Mouse (Mus musculus): ENCODE data around the gene Mrps12.

Mrps12 gene

DNA sequence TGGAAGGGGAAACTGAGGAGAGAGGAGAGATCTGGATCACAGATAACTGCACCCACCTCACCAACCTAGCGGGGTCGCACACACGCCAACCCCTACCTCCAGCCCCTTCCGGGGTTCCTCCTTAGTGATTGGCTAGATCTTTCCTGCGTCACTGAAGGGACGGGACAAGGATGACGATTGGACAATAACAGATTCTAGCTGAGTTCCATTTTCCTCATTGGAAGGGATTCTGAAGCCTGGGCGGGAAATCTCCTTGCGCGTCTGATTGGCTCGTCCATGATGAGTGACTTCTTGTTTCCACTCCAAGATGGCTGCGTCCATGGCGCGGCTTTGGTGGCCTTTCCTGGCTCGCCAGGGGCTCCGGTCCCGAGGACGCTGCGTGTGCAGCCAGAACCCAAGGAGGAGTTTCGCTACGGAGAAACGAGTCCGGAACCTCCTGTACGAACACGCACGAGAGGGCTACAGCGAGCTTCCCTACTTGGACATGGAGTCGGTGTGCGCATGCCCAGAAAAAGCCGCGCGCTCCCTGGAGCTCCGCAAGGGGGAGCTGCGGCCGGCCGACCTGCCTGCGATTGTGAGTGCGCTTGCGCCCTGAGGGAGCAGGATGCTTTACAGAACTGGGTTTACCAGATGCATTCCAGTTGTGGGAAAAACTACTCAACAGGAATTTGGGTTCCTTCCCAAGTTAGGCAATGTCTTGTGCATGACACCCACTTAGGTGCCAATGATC lies at the start of gene Mrps12, which contains the start of gene Sars2:
Mrps12 (minus strand) TSS at position 112 of the 730 bp plus-strand sequence.
Sars2 (plus strand) TSS at position 284 of the 730 bp plus-strand sequence.
- peak; percentile 97 for DNase-seq

DNA sequence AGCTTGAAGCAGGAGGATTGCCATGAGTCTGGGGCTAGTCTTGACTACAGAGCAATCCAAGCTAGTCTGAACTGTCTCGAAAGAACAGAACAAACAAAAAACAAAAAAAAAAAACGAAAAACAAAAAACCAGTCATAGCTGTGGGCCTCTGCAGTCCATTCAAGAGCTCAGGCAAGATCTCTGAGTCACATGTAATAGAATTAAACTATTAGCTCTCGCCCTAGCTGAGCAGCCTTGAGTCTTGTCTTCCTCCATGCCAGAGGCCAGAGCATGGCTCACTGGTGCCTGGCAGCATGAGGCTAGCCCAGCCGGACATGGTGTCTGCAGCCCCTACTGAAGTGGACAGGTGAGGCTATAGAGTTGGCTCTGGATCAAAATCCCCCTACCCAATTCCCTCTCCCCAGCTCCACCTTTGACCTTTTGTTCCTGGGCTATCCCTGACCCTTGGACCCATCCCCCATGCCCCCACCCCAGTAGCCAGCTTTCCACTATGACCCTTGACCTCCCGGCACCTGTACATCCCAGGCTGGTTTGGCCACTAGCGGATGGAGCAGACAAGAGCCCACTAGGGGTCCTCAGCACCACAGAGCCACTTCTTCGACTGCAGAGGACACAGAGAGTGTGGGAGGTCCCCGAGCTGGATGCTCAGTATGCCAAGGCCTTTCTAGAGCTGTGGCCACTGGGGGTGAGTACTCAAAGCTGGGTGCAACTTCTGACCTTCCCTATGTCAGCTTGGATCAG lies 48.6 kb upstream of the Mrps12 start:
- DNase-seq = peak; percentile 50

DNA sequence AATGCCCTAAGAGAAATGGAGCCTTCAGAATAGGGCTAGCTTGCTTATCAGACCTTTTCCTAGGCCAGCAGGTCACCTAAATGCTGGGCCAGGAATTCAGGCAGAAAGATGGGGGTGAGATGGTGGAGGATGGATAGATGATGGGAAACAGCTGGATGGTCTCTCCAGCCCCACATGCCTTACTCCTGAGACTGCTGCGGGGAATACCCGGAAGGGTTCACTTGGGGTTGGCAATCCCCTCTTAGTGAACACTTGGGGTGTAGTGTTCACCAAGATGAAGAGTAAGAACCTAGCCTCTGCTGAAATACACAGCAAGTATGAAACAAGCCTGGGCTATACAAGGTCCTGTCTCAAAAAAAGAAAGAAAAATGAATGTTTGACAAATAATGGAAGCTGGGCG lies 47.6 kb upstream of the Mrps12 start:
- no peak for DNase-seq

DNA sequence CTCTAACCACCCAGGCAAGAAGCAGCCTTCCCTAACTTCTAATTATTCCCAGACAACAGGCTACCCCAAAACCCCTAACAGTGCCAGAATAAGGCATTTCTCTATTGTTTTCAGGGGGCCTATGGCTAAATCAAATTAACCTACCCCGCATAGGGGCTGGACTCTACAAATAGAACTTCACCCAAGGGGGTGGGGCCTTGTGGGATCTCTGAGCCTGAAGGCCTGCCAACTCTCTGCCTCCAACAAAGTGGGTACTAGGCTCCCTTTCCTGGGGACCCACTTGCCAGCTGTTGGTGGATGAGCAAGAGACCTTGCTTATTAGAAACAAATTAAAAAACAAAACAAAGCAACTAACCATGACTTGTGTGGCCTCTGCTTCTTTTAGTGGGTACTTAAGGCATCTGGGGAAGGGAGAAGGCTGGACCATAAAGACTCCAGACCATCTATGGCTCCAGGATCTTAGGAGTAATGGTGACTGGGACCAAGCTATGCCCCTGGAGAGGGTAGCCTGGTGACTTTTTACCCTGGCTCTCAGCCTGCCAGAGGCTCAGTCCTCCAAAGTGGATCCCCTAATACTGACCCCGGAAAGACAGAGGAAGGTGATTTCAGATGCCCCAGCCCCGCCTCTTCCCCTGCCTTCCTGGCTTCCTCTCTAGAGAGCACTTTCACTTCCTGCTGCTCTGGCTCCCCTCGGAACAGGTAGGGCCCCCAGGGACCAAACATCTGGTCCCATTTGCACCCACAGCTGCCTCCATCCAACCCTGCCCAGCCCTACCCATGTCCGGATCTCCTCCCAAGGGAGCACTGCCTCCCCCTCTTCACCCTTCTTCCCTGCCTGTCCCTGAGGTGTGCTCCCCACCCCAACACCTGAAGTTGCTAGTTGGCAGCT lies 46.9 kb upstream of the Mrps12 start, which contains the start of gene Rinl:
Rinl (plus strand) TSS at position 663 of the 889 bp plus-strand sequence.
- DNase-seq = no peak

DNA sequence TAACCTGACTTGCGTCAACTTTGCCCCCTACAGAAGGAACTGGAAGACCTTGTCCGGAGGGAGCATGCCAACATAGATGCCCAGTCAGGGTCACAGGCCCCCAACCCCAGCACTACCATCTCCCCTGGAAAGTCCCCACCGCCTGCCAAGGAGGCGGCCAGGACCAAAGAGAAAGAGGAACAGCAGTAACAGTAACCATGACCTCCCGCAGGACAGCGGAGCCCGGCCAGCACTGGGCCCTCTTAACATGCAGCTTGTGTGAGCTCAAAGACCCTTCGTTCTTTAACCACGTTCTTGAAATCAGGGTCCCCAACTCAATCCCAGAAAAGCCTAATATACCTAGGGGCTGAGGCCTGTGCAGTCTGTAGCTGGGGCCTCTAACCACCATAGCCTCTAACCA lies 46.3 kb upstream of the Mrps12 start:
- no peak for DNase-seq

DNA sequence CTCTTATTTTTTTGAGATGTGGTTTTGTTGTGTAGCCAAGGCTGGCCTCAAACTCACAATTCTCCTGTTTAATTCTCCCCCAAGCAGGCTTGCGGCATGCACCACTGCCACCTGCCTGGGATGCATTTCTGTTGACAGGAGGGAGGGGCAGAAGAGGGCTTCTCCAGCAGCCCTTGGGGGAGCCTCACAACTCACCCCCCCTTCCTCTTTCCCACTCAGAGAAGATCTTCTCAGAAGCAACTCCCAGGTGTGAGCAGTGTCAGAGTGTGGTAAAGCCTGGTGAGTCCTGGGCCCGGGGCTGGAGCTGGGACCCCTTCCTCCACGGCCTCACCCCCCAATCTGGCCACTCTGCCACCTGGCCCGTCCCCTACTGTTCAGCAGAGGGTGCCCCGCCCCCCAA lies 43.5 kb upstream of the Mrps12 start:
- DNase-seq = no peak

DNA sequence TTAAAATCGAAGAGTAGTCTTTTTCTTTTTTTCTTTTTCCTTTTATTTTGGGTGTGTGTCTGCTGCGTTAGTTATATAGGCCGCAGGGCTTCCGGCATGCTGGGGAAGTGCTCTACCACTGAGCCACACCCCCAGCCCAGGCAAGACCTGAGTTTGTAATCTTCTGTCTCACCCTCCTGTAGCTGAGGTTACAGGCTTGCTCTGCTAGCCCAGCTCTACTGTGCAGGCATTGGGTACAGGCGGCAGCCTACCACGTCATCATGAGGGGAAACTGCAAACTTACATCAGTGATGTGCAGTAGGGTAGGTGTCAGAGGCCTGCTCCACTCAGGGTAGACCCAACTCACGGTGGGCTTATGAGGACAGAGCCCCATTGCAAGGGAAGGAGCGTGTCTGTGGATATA lies 39.6 kb upstream of the Mrps12 start:
- DNase-seq = no peak

DNA sequence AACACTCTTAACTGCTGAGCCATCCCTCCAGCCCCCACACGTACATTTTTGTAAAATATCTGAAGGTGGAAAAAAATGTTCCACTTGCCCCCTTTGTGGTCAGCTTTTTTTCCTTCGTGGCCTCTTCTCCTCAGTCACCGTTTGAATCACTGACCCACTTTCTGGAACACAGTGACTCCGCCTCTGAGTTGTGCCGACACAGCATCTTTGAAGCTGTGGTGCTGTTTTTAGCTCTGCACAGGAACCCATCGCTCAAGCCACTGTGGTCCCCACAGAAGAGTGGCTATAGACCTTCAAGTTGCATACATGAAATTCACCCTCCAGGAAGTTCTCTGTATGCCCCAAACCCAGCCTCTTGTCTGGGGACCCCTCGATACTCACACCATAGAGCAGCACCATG lies 39.2 kb upstream of the Mrps12 start:
- no peak for DNase-seq

DNA sequence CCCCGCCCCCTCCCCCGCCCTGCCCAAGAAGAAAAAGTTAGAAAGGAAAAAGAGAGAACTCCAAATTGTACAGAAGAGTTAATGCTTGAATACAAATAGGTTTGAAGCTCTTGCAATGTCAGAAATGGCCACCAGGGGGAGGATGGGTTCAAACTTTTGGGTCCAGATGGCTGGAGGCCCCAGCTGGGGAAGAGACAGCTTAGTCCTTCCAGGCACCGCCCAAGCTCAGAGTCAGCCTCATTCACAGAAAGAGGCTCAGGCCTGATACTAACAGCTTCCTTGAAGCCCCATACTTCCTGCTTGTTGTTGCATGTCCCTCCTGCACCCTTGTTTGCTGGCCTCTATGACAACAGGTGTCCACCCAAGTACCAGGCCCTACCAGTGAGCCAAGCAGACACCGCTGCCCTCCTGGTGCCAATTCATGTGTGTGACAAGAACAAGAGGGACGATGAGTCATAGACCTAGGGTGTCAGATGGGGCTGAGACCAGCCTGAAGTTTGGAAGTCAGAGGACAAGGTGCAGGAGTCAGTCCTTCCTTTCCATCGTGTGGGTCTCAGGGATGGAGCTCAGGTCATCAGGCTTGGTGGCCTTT lies 38.5 kb upstream of the Mrps12 start:
- DNase-seq = peak; percentile 88

DNA sequence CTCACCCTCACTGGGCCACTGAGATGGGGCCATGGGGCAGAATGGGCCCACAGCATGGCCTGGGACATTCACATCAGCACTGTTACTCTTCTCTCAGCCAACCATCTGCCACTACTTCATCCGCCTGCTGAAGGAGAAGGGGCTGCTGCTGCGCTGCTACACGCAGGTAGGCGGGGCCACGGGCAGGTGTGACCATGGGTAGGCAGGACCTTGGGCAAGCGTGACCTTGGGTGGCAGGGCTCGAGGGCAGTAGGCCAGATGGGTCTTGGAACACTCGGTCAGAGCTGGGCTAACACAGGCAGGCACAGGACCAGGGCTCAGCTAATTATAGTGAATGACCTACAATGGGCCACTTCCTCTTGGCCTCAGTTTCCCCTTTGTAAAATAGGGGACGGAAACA lies 37.2 kb upstream of the Mrps12 start:
- DNase-seq = no peak

DNA sequence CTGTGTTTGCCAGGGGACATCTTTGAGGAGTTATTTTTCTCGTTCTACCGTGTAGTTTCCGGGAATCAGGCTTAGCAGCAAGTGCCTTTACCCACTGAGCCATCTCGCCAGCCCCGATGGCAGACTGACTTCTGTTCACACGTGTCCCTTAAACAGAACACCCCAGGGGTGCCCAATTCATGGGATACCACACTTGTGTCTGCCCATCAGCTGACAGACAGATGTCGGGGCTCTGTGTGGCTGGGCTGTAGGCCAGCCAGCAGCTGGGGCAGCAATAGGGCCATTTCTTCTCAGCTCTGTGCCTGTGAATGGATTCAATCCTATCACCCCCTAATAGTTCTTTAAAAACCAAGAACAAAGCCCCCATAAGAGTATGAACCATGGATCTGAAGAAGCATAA lies 33.5 kb upstream of the Mrps12 start:
- DNase-seq = no peak

DNA sequence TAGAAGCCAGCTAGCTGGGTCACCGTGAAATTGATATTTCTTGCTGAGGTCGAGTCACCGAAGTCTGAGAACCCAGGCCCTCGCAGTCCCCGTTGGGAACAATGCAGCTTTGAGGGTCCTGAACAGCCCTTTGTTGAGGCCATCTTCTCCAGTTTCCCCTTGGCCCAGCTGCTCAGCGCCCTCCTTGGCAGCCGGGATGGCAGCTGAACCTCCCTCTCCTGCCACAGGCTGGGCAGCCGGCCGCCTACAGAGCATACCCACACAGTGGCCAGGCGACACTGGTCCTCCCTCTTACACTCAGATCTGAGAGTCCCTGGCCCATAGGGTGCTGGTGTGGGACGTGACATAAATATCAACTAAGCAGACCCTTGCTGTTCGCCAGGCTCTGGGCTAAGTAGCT lies 32.5 kb upstream of the Mrps12 start:
- no peak for DNase-seq

DNA sequence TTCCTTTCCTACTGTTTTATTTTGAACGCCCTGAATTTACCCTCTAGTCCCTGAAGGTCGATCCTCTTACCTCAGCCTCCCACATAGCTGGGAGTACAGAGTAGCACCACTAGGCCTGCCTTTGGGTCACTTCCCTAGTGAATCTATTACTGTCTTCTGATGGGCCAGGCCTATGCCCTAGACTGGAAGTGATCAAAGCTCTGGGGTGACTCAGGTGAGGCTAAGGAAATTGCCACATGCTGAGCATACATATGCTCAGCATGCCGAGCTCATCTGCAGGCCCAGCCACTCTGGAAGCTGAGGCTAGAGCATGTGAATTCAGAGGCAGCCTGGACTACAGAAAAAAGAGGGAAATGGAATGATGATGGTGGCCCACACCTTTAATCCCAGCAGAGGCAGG lies 31.5 kb upstream of the Mrps12 start:
- DNase-seq = no peak

DNA sequence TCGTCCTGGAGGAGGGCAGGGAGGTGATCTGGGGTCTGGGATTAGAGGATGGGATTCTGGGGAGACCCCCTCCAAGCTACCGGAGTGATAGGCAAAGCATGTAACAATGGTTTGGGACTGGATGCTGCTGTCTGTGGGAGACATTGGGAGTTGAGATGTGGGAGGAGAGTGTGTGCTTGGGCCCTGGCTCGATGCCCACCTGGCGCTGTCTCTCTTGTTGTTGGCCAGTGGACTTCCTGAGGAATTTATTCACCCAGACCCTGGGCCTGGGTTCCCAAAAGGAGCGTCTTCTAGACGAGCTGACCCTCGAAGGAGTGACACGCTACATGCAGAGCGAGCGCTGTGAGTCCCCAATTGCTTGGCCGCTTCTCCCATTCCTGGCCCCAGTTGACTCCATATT lies 30.2 kb upstream of the Mrps12 start:
- DNase-seq = no peak

DNA sequence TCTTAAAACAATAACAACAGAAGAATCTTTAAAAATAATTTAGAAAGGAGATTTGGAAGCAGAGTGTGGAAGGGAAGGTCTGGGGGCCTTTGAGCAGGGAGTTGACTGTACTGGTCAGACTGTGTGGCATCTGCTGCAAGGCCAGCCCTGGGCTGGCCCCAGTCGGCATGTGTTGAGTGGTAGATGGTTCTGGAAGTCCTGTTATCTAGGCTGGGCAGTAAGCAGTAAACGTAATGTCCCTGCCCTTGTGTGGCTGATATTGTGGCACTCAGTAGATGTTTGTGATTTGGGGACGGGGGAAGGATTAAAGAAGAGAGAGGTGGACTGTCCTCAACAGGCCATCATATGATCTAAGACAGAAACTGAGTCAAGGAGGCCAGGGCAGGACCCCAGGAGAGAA lies 28.7 kb upstream of the Mrps12 start:
- no peak for DNase-seq

DNA sequence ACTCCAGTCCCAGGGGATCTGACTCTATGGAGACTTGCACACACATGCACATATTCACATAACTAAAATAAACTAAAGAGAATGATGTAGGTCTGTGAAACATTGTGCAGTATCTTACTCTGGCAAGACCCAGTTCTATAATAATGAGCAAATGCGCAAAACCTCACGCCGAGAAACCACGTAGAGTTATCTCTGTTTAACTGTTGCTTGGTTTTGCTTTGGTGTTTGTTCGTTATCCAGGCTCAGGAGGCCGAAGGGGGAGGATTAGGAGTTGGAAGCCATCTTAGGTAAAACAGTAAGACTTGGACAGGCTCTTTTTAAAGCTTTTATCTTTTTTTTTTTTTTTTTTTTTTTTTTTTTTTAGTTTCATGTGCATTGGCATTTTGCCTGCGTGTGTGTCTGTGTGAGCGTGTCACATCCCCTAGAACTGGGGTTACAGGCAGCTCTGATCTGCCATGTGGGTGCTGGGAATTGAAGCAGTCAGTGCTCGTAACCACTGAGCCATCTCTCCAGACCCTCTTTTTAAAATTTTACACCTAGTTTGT lies 27.9 kb upstream of the Mrps12 start:
- DNase-seq = no peak

DNA sequence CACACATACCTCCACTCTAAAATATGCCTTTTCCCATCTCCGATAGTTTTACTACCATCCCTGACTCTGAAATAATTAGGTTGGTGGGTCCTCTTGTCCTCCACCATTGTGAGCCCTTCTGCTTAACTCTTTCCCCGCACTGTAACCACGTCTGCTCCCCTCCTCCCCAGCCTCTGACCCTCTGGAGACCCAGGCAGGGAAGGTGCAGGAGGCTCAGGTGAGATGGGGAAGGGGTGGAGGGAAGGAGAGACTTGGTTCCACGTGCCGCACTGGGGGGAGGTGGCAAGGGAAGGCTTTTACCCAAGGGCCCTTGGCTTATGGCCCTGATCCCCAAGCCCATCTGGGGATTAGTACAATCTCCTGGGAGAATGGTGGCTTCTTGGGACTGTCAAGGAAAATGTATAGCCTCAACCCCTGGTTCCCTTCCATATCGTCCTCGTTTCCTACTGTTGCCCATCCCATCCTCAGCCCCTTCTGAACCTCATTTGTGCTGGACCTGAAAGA lies 25.9 kb upstream of the Mrps12 start, which contains the start of gene Nfkbib:
Nfkbib (minus strand) TSS at position 51 of the 504 bp plus-strand sequence.
- no peak for DNase-seq

DNA sequence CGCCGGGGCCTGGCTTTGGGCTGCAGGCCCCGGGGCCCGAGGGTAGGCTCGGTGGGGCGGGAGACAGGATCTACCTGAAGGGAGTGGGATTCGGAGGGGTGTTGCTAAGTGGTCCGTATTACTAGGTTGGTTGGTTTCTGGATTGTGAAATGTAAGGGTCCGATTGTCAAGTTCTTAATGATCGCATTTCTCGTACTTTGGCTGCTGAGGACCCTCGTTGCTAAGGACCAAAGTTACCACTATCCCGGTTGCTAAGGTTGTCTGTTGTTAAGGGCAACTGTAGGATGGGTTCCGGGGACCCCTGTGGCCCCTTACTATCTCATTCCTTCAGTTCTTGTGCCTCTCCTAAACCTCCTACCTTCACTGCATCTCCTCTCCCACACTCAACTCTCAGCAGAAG lies 25.3 kb upstream of the Mrps12 start:
- no peak for DNase-seq

DNA sequence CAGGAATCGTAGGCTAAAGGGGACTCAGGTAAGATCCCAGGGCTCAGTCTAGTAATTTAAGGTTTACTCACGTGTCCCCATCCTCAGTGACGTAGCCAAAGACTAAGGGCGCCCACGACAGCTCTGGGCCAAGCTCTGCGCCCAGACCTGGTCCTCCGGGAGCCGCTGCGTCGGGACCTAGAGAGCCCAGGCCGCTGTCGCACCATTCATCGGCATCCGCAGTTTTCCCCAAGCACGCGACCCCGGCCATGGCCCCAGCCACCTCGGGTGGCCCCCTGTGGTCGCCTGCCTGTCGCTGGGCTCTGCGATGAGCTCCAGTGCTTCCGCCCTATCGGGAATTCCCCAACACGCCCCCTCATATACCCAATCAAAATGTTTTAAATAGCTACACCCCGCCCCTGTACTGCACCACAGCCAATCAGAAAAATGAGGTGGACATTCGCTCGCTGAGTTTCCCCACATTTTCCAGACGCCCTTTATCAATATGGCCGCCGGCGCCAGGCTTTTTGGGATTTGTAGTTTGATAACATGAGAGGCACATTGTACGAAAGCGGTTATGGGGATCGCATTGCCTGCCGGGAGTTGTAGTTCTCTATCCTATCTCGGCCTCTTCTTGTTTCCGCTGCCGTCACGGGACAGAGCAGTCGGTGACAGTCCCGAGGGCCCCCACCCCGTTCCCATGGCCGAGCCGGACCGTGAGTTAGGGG lies 24.7 kb upstream of the Mrps12 start, which contains the start of gene Sirt2:
Sirt2 (plus strand) TSS at position 563 of the 707 bp plus-strand sequence.
- DNase-seq = peak; percentile 99

DNA sequence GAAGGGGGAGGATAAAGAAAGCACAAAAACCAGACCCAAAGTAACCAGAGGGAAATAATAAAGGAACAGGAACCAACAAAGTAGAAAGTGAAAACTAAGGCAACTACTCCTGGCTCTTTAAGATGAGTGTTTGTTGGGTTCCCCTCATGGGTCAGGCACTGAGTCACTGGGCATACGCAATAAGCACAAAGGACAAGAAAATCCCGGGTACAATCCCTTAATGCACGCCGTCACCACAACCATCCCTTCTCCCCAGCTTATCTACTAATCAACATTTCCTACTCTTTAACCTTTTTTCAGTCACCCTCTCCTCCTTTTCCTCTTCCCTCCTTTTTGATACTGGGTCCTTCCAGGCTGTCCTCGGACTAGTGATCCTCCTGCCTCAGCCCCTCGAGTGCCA lies 23.6 kb upstream of the Mrps12 start:
- no peak for DNase-seq

DNA sequence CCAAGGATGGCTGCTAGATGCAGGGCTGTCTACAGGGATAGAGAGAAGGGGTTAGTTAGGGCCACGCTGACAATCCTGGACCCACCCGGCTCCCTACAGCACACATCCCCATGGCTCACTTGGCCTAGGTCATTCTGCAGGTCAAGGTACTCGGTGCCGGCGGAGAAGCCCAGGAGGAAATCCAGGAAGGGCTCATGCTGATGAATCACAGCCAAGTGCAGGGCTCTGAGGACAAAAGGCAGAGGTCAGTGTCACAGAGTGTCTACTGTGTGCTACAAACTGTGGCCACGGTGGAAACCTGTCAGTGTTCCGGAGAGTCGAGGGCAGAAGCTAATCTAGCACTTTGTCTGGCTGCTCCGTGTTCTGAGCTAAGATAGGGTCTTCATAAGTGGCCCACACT lies 20.3 kb upstream of the Mrps12 start:
- no peak for DNase-seq

DNA sequence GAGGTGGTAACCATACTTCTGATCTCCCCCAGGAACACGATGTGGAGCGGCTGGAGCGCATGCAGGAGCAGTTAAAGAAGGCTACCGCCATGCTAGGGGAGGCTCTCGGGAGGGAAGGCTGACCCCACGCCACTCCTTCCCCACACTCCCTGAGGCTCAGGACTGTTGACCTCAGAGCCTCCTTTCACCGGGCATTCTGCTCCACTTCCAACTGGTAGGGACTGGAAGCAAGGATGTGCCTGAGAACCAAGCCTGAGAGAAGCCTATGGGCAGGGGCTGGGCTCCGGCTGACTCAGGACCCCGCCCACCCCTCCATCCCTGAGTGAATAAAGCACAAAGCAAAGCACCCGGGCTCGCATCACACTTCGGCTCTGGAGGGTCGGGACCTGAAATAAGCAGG lies 17.0 kb upstream of the Mrps12 start:
- no peak for DNase-seq

Data from kidney, postnatal 14 days (tissue).